Mouse (Mus musculus) embryonic fibroblast, embryonic 13.5 days (primary cell): ENCODE measurements at regions not wholly inside any gene's neighbourhood (a gene's known extent, or its start where the extent isn't known, plus 50 kb on each side); places are given as distances from the start of the nearest gene placed in this dataset.

ENCODE experiments used
- CTCF ChIP-seq: IDR thresholded peaks from 2 replicates; pipeline ENCODE4 v1.5.1; 2011; ENCODE audit warnings: mild to moderate bottlenecking, control low read depth, low read length, moderate library complexity, borderline replicate concordance; ENCODE audit not compliant: insufficient read depth
- POLR2A ChIP-seq: IDR thresholded peaks from 2 replicates; pipeline ENCODE4 v1.6.1; 2011; ENCODE audit warnings: low read depth, mild to moderate bottlenecking, control low read depth, low read length, moderate library complexity

DNA sequence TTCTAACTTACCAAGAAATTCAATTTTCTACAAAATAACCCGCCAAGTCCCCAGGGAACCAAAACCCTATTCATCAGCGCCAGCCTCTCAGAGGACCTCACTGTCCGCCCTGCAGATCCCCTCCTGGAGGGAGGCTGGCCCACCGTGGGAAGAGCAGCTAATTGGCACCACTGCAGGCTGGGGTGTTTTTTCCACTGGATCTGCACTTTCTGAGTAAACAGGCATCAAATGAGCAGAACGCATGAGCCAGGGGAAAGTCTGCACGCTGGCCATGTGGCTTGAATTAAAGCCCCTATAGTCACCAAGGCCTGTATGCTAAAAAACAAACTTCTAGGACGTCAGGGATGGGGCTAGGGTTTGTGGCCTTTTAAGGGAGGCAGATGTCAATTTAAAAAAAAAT, 332.4 kb upstream of the Zmiz1 start:
- no peak for TF ChIP-seq CTCF
- TF ChIP-seq POLR2A, result no peak
